Mouse (Mus musculus) layer of hippocampus, adult 8-10 months (tissue): ENCODE results near the gene Narfl. TPM values are rescaled to one million over a fixed set of nuclear protein-coding genes. Genes with fewer than 3 reads are reported as not detected.

Source experiments
- DNase-seq, 2 experiments: peaks; one replicate each; pipeline ENCODE4 v3.0.0; 2022; ENCODE audit warnings: low spot score in 2 of 2
- microRNA-seq, 2 experiments: library from miRNA; unstranded; fragments of <30 nt; microRNA quantifications; one replicate each; pipeline ENCODE4 v1.2.0; 2022
- total RNA-seq, 4 experiments: library from RNA; stranded (reverse); gene quantifications; 2 replicates each; pipeline ENCODE4 v1.2.4; 2022

Gene Narfl
- total RNA-seq, 4 experiments from 2014 or later = 33.0 to 45.0 (median 34.2) TPM

DNA sequence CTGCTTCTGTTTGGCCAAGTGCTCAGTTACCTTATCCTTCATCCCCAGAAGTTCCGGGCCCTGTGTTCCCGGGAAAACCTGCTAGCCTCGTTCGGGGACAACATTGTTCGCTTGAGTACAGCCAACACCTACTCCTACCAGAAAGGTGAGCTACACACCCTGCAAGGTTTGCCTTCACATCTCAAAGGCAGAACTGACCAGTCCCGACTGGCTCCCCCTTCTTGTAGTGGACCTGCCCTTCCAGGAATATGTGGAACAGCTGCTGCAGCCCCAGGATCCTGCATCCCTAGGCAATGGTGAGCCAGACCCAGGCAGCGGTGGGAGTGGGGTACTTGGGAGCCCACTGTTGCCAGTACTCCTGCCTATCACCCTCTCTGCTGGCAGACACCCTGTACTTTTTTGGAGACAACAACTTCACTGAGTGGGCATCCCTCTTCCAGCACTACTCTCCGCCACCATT is 56.0 kb downstream of the Narfl start:
- DNase-seq = no peak

DNA sequence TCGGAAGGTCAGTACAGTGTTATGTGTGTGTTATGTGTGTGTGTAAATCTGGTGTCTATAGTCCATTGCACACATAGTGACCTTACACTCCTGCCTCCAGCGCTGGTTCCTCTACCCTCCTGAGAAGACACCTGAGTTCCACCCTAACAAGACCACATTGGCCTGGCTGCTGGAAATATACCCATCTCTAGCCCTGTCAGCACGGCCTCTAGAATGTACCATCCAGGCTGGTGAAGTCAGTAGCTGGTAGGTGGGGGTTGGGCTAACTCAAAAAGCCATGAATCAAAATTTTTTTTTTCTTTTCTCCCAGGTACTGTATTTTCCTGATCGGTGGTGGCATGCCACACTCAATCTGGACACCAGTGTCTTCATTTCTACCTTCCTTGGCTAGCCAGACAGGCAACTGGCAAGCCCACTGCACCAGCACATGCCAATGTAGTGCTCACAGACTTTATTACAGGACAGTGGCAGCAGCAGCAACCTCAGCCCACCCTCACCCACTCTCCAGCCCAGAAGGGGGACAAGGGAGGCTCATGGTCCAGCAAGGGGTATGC is 56.7 kb downstream of the Narfl start:
- DNase-seq = no peak

DNA sequence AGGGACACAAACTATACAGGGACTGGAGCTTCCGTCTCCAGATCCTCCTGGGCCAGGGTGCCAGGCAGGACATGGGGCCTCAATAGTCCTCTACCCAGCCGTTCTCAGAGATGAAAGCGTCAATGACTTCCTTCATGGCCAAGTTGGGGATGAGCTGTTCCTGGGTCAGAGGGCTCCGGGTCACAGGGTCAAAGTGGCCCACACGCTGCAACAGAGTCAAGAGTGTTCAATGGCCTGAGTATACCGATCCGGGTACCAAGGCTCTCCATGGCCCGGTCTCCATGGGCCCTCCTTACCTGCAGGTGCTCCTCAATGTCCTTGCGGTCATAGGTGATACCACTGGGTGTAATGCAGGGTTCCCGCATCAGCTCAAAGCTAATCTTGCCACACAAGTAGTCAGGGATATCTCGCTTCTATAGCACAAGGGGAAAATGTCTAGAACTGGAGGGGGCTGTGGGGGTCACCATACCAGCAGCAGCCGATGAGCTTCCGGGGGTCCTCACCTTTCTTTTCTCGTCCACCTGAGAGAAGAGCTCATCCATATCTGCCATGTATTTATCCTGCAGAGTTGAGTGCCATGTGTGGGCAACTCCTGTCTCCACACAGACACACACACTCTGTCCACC is 57.3 kb downstream of the Narfl start:
- no peak for DNase-seq

DNA sequence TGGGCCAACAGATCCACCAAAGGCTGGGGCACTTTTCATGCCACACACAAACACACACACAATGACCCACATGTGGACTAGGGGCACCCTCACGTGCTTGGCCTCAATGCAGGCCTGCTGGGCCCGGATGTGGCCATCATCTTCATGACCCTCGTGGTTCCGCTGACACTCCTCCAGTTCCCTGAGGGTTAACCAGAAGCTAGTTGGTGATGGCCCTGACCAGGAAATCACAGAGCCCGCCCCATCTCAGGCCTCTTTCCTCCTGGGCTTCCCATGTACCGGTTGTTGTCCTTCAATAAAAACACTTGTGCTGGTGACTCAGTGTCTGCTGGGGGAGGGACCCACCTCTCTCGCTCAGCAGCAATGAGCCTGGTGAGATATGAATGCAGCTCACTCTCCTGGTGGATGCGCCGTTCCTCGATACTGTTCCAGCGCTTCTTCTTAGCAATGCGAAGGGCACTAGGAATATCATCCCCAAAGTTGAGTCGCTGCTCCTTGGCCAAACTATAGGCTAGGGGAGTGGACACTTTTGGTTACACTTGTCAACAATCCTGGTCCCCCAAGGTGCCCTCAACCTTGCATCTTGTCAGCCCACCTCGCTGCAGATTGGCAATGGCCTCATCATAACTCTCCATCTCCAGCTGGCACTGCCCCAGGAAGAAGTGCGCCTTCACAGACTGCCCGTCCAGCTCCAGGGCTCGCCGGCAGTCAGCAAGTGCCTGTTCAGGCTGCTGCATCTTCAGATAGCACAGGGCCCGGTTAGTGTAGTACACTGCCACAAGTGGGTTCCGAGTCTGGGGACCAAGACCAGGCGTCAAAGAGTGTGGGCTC is 58.1 kb downstream of the Narfl start:
- no peak for DNase-seq

DNA sequence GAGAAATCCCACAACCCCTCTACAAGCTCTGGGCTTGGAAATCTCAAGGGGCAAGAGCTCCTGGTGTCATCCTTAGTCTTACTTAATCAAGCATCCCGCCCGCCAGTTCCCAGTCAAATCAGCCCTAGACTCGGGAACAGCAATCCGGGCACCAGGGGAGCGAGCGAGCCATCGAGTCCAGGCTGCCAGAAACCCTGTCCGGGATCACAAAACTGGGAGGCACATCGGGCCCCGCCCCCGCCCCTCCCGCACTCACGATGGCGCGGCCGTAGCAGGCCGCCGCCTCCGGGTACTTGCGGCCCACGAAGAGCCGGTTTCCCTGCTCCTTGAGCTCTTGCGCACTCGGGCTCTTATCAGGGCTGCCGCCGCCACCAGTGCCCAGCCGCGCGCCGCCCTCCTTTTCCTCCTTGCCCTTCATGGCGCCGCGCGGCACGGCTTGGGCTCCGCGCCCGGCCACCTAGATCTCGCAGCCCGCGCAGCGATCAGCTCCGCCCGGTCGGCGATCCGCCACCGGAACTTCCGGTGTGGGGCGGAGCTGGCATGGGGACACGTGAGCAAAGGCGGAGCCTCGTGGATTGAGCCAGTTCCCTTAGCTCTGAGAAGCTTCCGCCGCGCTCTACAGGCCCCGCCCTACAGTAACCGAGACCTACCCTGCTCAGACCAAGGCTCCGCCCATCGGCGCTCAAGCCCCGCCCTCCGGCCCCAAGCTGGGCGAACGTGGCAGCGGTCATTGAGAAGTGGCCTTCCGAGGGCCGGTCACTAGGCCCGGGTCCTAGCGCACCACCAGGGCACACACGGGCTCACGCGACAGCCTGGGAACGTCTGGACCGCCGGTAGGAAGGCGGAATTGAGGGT is 59.1 kb downstream of the Narfl start:
- DNase-seq = peak; percentile 98 to 99

Small RNA genes within 50 kb of the gene (microRNA-seq; reads per million reads assigned to microRNA genes)
- 0 reads per million in 2 experiments for gene Gm25083
- 2.9 to 7.1 reads per million in 2 experiments for gene Mir3082
- gene Mir6966 = 0.32 to 1.5 reads per million in 2 experiments

Other genes starting within 250 kb of the Narfl start
- 10 to 100 TPM; 47.4 to 54.5 (median 52.1) TPM for gene Sox8, start 203.1 kb upstream of the Narfl start, total RNA-seq
- 10 to 100 TPM; 27.0 to 33.4 (median 28.4) TPM for gene Lmf1, start 194.7 kb upstream of the Narfl start, total RNA-seq
- 100 to 1,000 TPM; 115 to 135 (median 117) TPM for gene Gng13, start 56.6 kb upstream of the Narfl start, total RNA-seq
- 1 to 10 TPM; 1.3 to 4.9 (median 2.0) TPM for gene Chtf18, start 46.4 kb upstream of the Narfl start, total RNA-seq
- 10 to 100 TPM; 51.7 to 56.8 (median 54.0) TPM for gene Rpusd1, start 46.1 kb upstream of the Narfl start, total RNA-seq
- gene Mslnl, start 37.7 kb upstream of the Narfl start, total RNA-seq = under 1 TPM in 3 of 4 experiments, not detected in 1; 0.13 to 0.41 (median 0.23) TPM
- 1 to 10 TPM in 2 of 4 experiments, under 1 TPM in 2; 0.21 to 1.8 (median 0.92) TPM for gene Msln, start 19.4 kb upstream of the Narfl start, total RNA-seq
- 100 to 1,000 TPM in 2 of 4 experiments, 10 to 100 TPM in 2; 94.5 to 130 (median 112) TPM for gene Haghl, start 11.9 kb downstream of the Narfl start, total RNA-seq
- under 1 TPM; 0.43 to 1.00 (median 0.94) TPM for gene Ccdc78, start 12.8 kb downstream of the Narfl start, total RNA-seq
- 100 to 1,000 TPM in 2 of 4 experiments, 10 to 100 TPM in 2; 93.0 to 103 (median 99.1) TPM for gene Fam173a, start 19.1 kb downstream of the Narfl start, total RNA-seq
- 1 to 10 TPM in 1 of 4 experiments, not detected in 3; 1.5 TPM for gene AC134908.4, start 21.9 kb downstream of the Narfl start, total RNA-seq
- gene Metrn, start 23.4 kb downstream of the Narfl start, total RNA-seq = 10 to 100 TPM; 66.8 to 93.2 (median 84.5) TPM
- 100 to 1,000 TPM; 532 to 577 (median 554) TPM for gene Fbxl16, start 35.3 kb downstream of the Narfl start, total RNA-seq
- gene Wdr24, start 49.9 kb downstream of the Narfl start, total RNA-seq = 10 to 100 TPM; 22.8 to 29.0 (median 26.5) TPM
- 10 to 100 TPM; 61.0 to 63.6 (median 61.8) TPM for gene Jmjd8, start 55.1 kb downstream of the Narfl start, total RNA-seq
- 100 to 1,000 TPM; 151 to 155 (median 152) TPM for gene Stub1, start 59.6 kb downstream of the Narfl start, total RNA-seq
- gene Rhbdl1, start 63.5 kb downstream of the Narfl start, total RNA-seq = 10 to 100 TPM; 31.6 to 44.8 (median 40.9) TPM
- gene Gm20683, start 68.0 kb downstream of the Narfl start, total RNA-seq = 10 to 100 TPM; 21.4 to 27.6 (median 25.7) TPM
- 100 to 1,000 TPM in 1 of 4 experiments, 10 to 100 TPM in 3; 81.2 to 107 (median 93.1) TPM for gene Rhot2, start 71.1 kb downstream of the Narfl start, total RNA-seq
- 10 to 100 TPM; 19.0 to 28.8 (median 23.6) TPM for gene Wdr90, start 87.7 kb downstream of the Narfl start, total RNA-seq
- gene Mcrip2, start 95.0 kb downstream of the Narfl start, total RNA-seq = 10 to 100 TPM; 16.9 to 26.9 (median 21.5) TPM
- gene Mettl26, start 101.3 kb downstream of the Narfl start, total RNA-seq = 10 to 100 TPM; 37.5 to 42.2 (median 39.1) TPM
- gene Wfikkn1, start 107.1 kb downstream of the Narfl start, total RNA-seq = 1 to 10 TPM; 1.6 to 2.4 (median 1.9) TPM
- gene Rab40c, start 146.0 kb downstream of the Narfl start, total RNA-seq = 10 to 100 TPM; 42.0 to 72.9 (median 46.4) TPM
- 100 to 1,000 TPM; 104 to 128 (median 120) TPM for gene Pigq, start 171.2 kb downstream of the Narfl start, total RNA-seq
- gene Nhlrc4, start 171.2 kb downstream of the Narfl start, total RNA-seq = 1 to 10 TPM in 1 of 4 experiments, under 1 TPM in 2, not detected in 1; 0.16 to 2.8 (median 0.28) TPM
- gene A930017K11Rik, start 178.8 kb downstream of the Narfl start, total RNA-seq = 1 to 10 TPM in 1 of 4 experiments, under 1 TPM in 3; 0.77 to 1.2 (median 0.88) TPM
- gene Capn15, start 212.0 kb downstream of the Narfl start, total RNA-seq = 10 to 100 TPM; 45.4 to 61.2 (median 53.8) TPM